Mouse (Mus musculus) hindbrain, embryonic 16.5 days (tissue): ENCODE results near the gene Abcc1. TPM values are rescaled to one million over a fixed set of nuclear protein-coding genes. Genes with fewer than 3 reads are reported as not detected.

ENCODE experiments used
- ATAC-seq: fragments of 200-750 bp; cut with Nextera tagmentation; 2 replicates; pipeline ENCODE4 v1.8.0; 2017; ENCODE audit warnings: moderate TSS enrichment, moderate library complexity
- H3K27ac ChIP-seq: fragments of 300-500 bp; sonication (generic); 2 replicates; pipeline ENCODE4 v1.5.1; 2014; ENCODE audit warnings: low read depth, mild to moderate bottlenecking, control low read depth, low read length, moderate library complexity
- H3K27me3 ChIP-seq: fragments of 300-500 bp; sonication (generic); replicated peaks from 2 replicates; pipeline ENCODE4 v1.6.1; 2014; ENCODE audit warnings: low read length; ENCODE audit not compliant: control insufficient read depth, insufficient read depth
- H3K36me3 ChIP-seq: fragments of 300-500 bp; sonication (generic); 2 replicates; pipeline ENCODE4 v1.6.1; 2014; ENCODE audit warnings: mild to moderate bottlenecking, low read length, moderate library complexity, mixed read lengths; ENCODE audit not compliant: control insufficient read depth, insufficient read depth
- H3K4me1 ChIP-seq: fragments of 300-500 bp; sonication (generic); 2 replicates; pipeline ENCODE4 v1.6.1; 2014; ENCODE audit warnings: low read depth, low read length; ENCODE audit not compliant: control insufficient read depth, insufficient read depth
- H3K4me2 ChIP-seq: fragments of 300-500 bp; sonication (generic); 2 replicates; pipeline ENCODE4 v1.6.1; 2014; ENCODE audit warnings: mild to moderate bottlenecking, low read length, control low read depth, moderate library complexity
- H3K4me3 ChIP-seq: fragments of 300-500 bp; sonication (generic); 2 replicates; pipeline ENCODE4 v1.5.1; 2014; ENCODE audit warnings: mild to moderate bottlenecking, low read length, control low read depth, moderate library complexity
- H3K9ac ChIP-seq: fragments of 300-500 bp; sonication (generic); 2 replicates; pipeline ENCODE4 v1.6.1; 2014; ENCODE audit warnings: low read depth, mild to moderate bottlenecking, control low read depth, low read length, moderate library complexity
- H3K9me3 ChIP-seq: fragments of 300-500 bp; sonication (generic); 2 replicates; pipeline ENCODE4 v1.6.1; 2014; ENCODE audit warnings: mild to moderate bottlenecking, low read length, moderate library complexity; ENCODE audit not compliant: control insufficient read depth
- WGBS: fragments of 180-500 bp; shearing (Covaris S2); extraction: QIAGEN DNeasy Blood & Tissue Kit; methylation state at CpG from one replicate; pipeline ENCODE4 v1.1.7; 2014; 5-methylcytosine and 5-hydroxymethylcytosine counted together
- polyA plus RNA-seq: library from polyadenylated mRNA; unstranded; fragments of >200 nt; fragmentation: Nextera tagmentation; extraction: Ambion mirVana; gene quantifications from 2 replicates; pipeline ENCODE4 v1.2.1, GENCODE M21; 2015

Gene Abcc1
- polyA plus RNA-seq, 1 experiment from 2014 or later: 8.9 TPM

- no peaks in the 10 kb centered on the region for H3K9me3 ChIP-seq
- H3K27me3 ChIP-seq: no peaks in the 10 kb centered on the region
- no peak overlapping the region for H3K9ac ChIP-seq
- H3K36me3 ChIP-seq: peaks cover 10% of the 10 kb centered on the region; the same call in 1 of the 2 replicates
- ATAC-seq: no peak
- no peaks in the 10 kb centered on the region for H3K4me1 ChIP-seq
- H3K27ac ChIP-seq: no peak overlapping the region
- no peak overlapping the region for H3K4me2 ChIP-seq
- 84% methylated on average over 5 of the region's 5 CpGs for WGBS
- no peak overlapping the region for H3K4me3 ChIP-seq
These were observed 55.7 kb downstream of the Abcc1 start for GRCm38 (mm10) chr16:14416957-14417618.

- peaks cover 5% of the 10 kb centered on the region; the same call in 1 of the 2 replicates for H3K36me3 ChIP-seq
- no peak overlapping the region for H3K27ac ChIP-seq
- WGBS: 88% methylated on average over 5 of the region's 5 CpGs
- H3K27me3 ChIP-seq: no peaks in the 10 kb centered on the region
- no peak overlapping the region for H3K9ac ChIP-seq
- no peak for ATAC-seq
- H3K4me3 ChIP-seq: no peak overlapping the region
- H3K4me1 ChIP-seq: no peaks in the 10 kb centered on the region
- no peaks in the 10 kb centered on the region for H3K9me3 ChIP-seq
- no peak overlapping the region for H3K4me2 ChIP-seq
These were observed 59.3 kb downstream of the Abcc1 start for GRCm38 (mm10) chr16:14420496-14421132.

- Histone ChIP-seq H3K9ac (no peak overlapping the region), H3K27me3 (no peaks in the 10 kb centered on the region), H3K9me3 (no peaks in the 10 kb centered on the region), H3K27ac (no peak overlapping the region), H3K36me3 (peaks cover 5% of the 10 kb centered on the region; the same call in 1 of the 2 replicates), H3K4me1 (no peaks in the 10 kb centered on the region), H3K4me3 (no peak overlapping the region), H3K4me2 (no peak overlapping the region)
- 94% methylated on average over 3 of the region's 3 CpGs for WGBS
- no peak for ATAC-seq
These were observed 60.7 kb downstream of the Abcc1 start for GRCm38 (mm10) chr16:14422081-14422480.

GRCm38 (mm10) chr16:14429371-14429770 lies 68.0 kb downstream of the Abcc1 start:
- ATAC-seq: no peak
- no peaks in the 10 kb centered on the region for H3K4me1 ChIP-seq
- no peak overlapping the region for H3K9ac ChIP-seq
- H3K27me3 ChIP-seq: no peaks in the 10 kb centered on the region
- H3K36me3 ChIP-seq: no peaks in the 10 kb centered on the region
- no peak overlapping the region for H3K4me3 ChIP-seq
- 88% methylated on average over 6 of the region's 6 CpGs for WGBS
- no peak overlapping the region for H3K4me2 ChIP-seq
- H3K9me3 ChIP-seq: no peaks in the 10 kb centered on the region
- H3K27ac ChIP-seq: no peak overlapping the region

- Histone ChIP-seq H3K9me3 (no peaks in the 10 kb centered on the region), H3K9ac (no peak overlapping the region), H3K4me1 (no peaks in the 10 kb centered on the region), H3K27me3 (no peaks in the 10 kb centered on the region), H3K4me2 (no peak overlapping the region), H3K4me3 (no peak overlapping the region), H3K36me3 (no peaks in the 10 kb centered on the region), H3K27ac (no peak overlapping the region)
- WGBS: 94% methylated on average over 5 of the region's 5 CpGs
- no peak for ATAC-seq
These were observed 71.6 kb downstream of the Abcc1 start for GRCm38 (mm10) chr16:14432996-14433395.

GRCm38 (mm10) chr16:14435526-14435925 lies 74.2 kb downstream of the Abcc1 start:
- WGBS: 100% methylated on average over 1 of the region's 1 CpGs
- no peaks in the 10 kb centered on the region for H3K27me3 ChIP-seq
- no peak overlapping the region for H3K27ac ChIP-seq
- no peak overlapping the region for H3K4me3 ChIP-seq
- H3K9me3 ChIP-seq: no peaks in the 10 kb centered on the region
- no peaks in the 10 kb centered on the region for H3K4me1 ChIP-seq
- H3K9ac ChIP-seq: no peak overlapping the region
- ATAC-seq: no peak
- 0 out of 2 replicates have a peak, but pooled peaks cover 2% of the 10 kb centered on the region for H3K36me3 ChIP-seq
- no peak overlapping the region for H3K4me2 ChIP-seq

GRCm38 (mm10) chr16:14437446-14437982 lies 76.2 kb downstream of the Abcc1 start:
- Histone ChIP-seq H3K4me1 (no peaks in the 10 kb centered on the region), H3K4me3 (no peak overlapping the region), H3K36me3 (0 out of 2 replicates have a peak, but pooled peaks cover 2% of the 10 kb centered on the region), H3K4me2 (no peak overlapping the region), H3K27me3 (no peaks in the 10 kb centered on the region), H3K27ac (no peak overlapping the region), H3K9ac (no peak overlapping the region), H3K9me3 (no peaks in the 10 kb centered on the region)
- no peak for ATAC-seq
- 92% methylated on average over 8 of the region's 8 CpGs for WGBS

- Histone ChIP-seq H3K4me1 (no peaks in the 10 kb centered on the region), H3K9ac (no peak overlapping the region), H3K9me3 (no peaks in the 10 kb centered on the region), H3K27me3 (no peaks in the 10 kb centered on the region), H3K36me3 (0 out of 2 replicates have a peak, but pooled peaks cover 2% of the 10 kb centered on the region), H3K4me3 (no peak overlapping the region), H3K4me2 (no peak overlapping the region), H3K27ac (no peak overlapping the region)
- 93% methylated on average over 7 of the region's 7 CpGs for WGBS
- no peak for ATAC-seq
These were observed 77.2 kb downstream of the Abcc1 start for GRCm38 (mm10) chr16:14438561-14438960.

GRCm38 (mm10) chr16:14439081-14439480 lies 77.7 kb downstream of the Abcc1 start:
- 0 out of 2 replicates have a peak, but pooled peaks cover 2% of the 10 kb centered on the region for H3K36me3 ChIP-seq
- H3K9ac ChIP-seq: no peak overlapping the region
- ATAC-seq: no peak; the same call in 1 of the 2 replicates
- no peaks in the 10 kb centered on the region for H3K27me3 ChIP-seq
- no peak overlapping the region for H3K27ac ChIP-seq
- 92% methylated on average over 6 of the region's 6 CpGs for WGBS
- no peaks in the 10 kb centered on the region for H3K9me3 ChIP-seq
- no peak overlapping the region for H3K4me3 ChIP-seq
- no peaks in the 10 kb centered on the region for H3K4me1 ChIP-seq
- H3K4me2 ChIP-seq: no peak overlapping the region
